8 mouse cellular contexts compared by ENCODE assay signal in the genomic region with DNA sequence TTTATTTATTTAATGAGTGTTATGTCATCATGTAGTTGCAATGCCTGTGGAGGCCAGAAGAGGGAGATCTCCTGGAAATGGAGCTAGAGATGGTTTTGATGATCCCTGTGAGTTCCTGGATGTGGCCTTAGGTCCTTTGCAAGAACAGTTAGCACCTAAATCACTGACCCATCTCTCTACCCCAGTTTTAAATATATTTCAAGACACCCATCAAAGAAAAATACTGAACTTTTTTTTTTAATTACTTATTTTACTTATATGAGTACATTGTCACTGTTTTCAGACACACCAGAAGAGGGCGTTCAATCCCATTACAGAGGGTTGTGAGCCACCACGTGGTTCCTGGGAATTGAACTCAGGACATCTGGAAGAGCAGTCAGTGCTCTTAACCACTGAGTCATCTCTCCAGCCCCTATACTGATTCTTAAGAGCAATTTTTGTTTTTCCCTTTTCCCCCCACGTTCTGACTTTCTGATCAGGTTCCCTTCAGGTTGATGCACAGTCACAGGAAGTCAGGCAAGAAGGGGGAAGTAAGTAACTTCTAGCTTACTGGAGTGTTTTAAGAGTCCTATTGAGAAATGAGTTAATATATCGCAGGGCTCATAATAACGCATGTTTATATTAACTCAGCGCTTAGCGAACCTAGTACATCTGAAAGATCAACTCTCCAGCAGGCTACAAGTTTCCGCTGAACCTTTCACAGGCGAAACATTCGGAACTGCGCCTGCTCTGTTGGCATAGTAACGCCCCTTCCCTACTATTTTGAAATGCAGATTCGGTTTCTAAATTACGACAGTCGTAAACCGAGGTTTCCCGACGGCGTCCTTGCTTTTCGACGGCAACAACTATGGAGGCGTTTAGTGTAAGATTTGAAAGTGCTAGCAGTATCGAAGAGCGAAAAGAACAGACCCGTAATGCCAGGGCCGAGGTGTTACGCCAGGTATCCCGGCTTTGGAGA. TPM values are rescaled to one million over a fixed set of nuclear protein-coding genes. Genes with fewer than 3 reads are reported as not detected.
A peak's percentile ranks its signal among the peaks of the same experiment; 100 is the strongest.
DNase-seq lines count a peak whose midpoint lies in the region; ATAC-seq lines count a peak whose summit lies in the region.

Cwf19l2 (plus strand) TSS at position 342 of the 958 bp plus-strand sequence.

- H3K9me3 ChIP-seq in embryonic facial prominence, embryonic 11.5 days (replicated peaks; ENCODE audit: control insufficient read depth, low read length): no peaks in the 10 kb centered on the region
- no peaks in the 10 kb centered on the region for H3K9me3 ChIP-seq in limb, embryonic 10.5 days (replicated peaks)
- H3K9me3 ChIP-seq in midbrain, embryonic 13.5 days: no peaks in the 10 kb centered on the region

- peak within 1 kb of the TSS; percentile 50 for H3K4me2 ChIP-seq in embryonic facial prominence, embryonic 11.5 days (ENCODE audit: low read depth, low read length)
- peak within 1 kb of the TSS; percentile 72 for H3K4me2 ChIP-seq in midbrain, embryonic 13.5 days (replicated peaks)

- DNase-seq in urinary bladder, adult 18-20 months (ENCODE audit: low spot score in 2 of 2): peak; percentile 46 to 74
- DNase-seq in urinary bladder, postnatal 10 days (ENCODE audit: low spot score): no peak
- DNase-seq in embryonic facial prominence, embryonic 11.5 days (ENCODE audit: low spot score): peak; percentile 95
- peak; percentile 87 for DNase-seq in kidney, adult 11 months
- DNase-seq in limb, embryonic 10.5 days (ENCODE audit: low spot score): peak; percentile 71
- DNase-seq in spleen, adult 12 weeks (ENCODE audit: low spot score): peak; percentile 77

- H3K27ac ChIP-seq in embryonic facial prominence, embryonic 11.5 days (replicated peaks; ENCODE audit: low read depth, low read length): no peak within 1 kb of the TSS; the same call in 1 of the 2 replicates
- H3K27ac ChIP-seq in limb, embryonic 10.5 days: peak within 1 kb of the TSS; percentile 83
- peak within 1 kb of the TSS; percentile 36; the same call in 1 of the 2 replicates for H3K27ac ChIP-seq in midbrain, embryonic 13.5 days

- no peaks in the 10 kb centered on the region for H3K4me1 ChIP-seq in embryonic facial prominence, embryonic 11.5 days (ENCODE audit: control insufficient read depth, insufficient read depth, low read length)
- no peaks in the 10 kb centered on the region for H3K4me1 ChIP-seq in limb, embryonic 10.5 days
- peaks cover 6% of the 10 kb centered on the region for H3K4me1 ChIP-seq in midbrain, embryonic 13.5 days (replicated peaks)

- peak; percentile 92 for ATAC-seq in embryonic facial prominence, embryonic 11.5 days (replicated peaks; ENCODE audit: insufficient number of reproducible peaks, low FRiP score, low TSS enrichment, low read depth)
- peak; percentile 92 for ATAC-seq in granulocyte monocyte progenitor cell, adult 5-6 weeks (replicated peaks; ENCODE audit: poor library complexity, severe bottlenecking)
- ATAC-seq in midbrain, embryonic 13.5 days: peak; percentile 95

- H3K9ac ChIP-seq in embryonic facial prominence, embryonic 11.5 days (replicated peaks; ENCODE audit: low read length): peak within 1 kb of the TSS; percentile 65
- peak within 1 kb of the TSS; percentile 76 for H3K9ac ChIP-seq in midbrain, embryonic 13.5 days (replicated peaks)

- H3K36me3 ChIP-seq in embryonic facial prominence, embryonic 11.5 days (replicated peaks; ENCODE audit: control insufficient read depth, insufficient read depth, low read depth, low read length): no peaks in the 10 kb centered on the region
- H3K36me3 ChIP-seq in limb, embryonic 10.5 days: 0 out of 2 replicates have a peak, but pooled peaks cover 6% of the 10 kb centered on the region
- H3K36me3 ChIP-seq in midbrain, embryonic 13.5 days: no peaks in the 10 kb centered on the region

- H3K4me3 ChIP-seq in embryonic facial prominence, embryonic 11.5 days (ENCODE audit: low read depth, low read length): peak within 1 kb of the TSS; percentile 48
- H3K4me3 ChIP-seq in limb, embryonic 10.5 days: peak within 1 kb of the TSS; percentile 63
- peak within 1 kb of the TSS; percentile 66 for H3K4me3 ChIP-seq in midbrain, embryonic 13.5 days (replicated peaks)

- no peaks in the 10 kb centered on the region for H3K27me3 ChIP-seq in embryonic facial prominence, embryonic 11.5 days (ENCODE audit: control insufficient read depth, insufficient read depth, low read length)
- H3K27me3 ChIP-seq in limb, embryonic 10.5 days (ENCODE audit: low read depth, poor library complexity, severe bottlenecking): no peaks in the 10 kb centered on the region
- H3K27me3 ChIP-seq in midbrain, embryonic 13.5 days: no peaks in the 10 kb centered on the region

- WGBS in embryonic facial prominence, embryonic 11.5 days: under 1% methylated on average over 28 of the region's 28 CpGs
- WGBS in limb, embryonic 10.5 days: under 1% methylated on average over 28 of the region's 28 CpGs
- WGBS in midbrain, embryonic 13.5 days: under 1% methylated on average over 28 of the region's 28 CpGs

RNA-seq across cellular contexts. Expression of gene Cwf19l2, which starts in this region (rescaled TPM):
- 13.4 and 15.4 TPM in 2 replicates for polyA plus RNA-seq in embryonic facial prominence, embryonic 11.5 days (2014; fragmentation: Nextera tagmentation; extraction: Ambion mirVana)
- 15.6 and 25.7 TPM in 2 replicates for total RNA-seq in granulocyte monocyte progenitor cell, adult 5-6 weeks (2014; fragmentation: Nextera tagmentation)
- total RNA-seq in granulocyte monocyte progenitor cell, adult 5-6 weeks (2017): 34.7 and 39.7 TPM in 2 replicates
- 12.9 and 16.5 TPM in 2 replicates for polyA plus RNA-seq in limb, embryonic 10.5 days (2016; fragmentation: Nextera tagmentation; extraction: Ambion mirVana)
- polyA plus RNA-seq in midbrain, embryonic 13.5 days (2015; fragmentation: Nextera tagmentation; extraction: Ambion mirVana): 12.1 and 13.9 TPM in 2 replicates
